Mouse (Mus musculus): ENCODE data around the gene Ywhah.

- TF ChIP-seq CTCF (IDR thresholded peaks at IDR 0.05; ENCODE audit: control insufficient read depth, insufficient read depth, insufficient replicate concordance, low read depth, low read length) (no peak), POLR2A (IDR thresholded peaks at IDR 0.05; ENCODE audit: control insufficient read depth, low read depth, low read length) (no peak)
Observed at GRCm38 (mm10) chr5:33007371-33007770, 11.2 kb upstream of the Ywhah start.

Measured in testis, adult 2 months (tissue).